Mouse (Mus musculus) heart, postnatal 0 days (tissue): ENCODE measurements around the gene Zbtb39. TPM values are rescaled to one million over a fixed set of nuclear protein-coding genes. Genes with fewer than 3 reads are reported as not detected.

ENCODE experiments used
- ATAC-seq: fragments of 200-750 bp; cut with Nextera tagmentation; 2 replicates; pipeline ENCODE4 v1.8.0; 2017; ENCODE audit warnings: low read depth, moderate number of reproducible peaks, moderate library complexity; ENCODE audit not compliant: insufficient read depth
- DNase-seq: peaks from one replicate; pipeline ENCODE4 v3.0.0-alpha.2; 2016; ENCODE audit warnings: low spot score
- H3K27ac ChIP-seq: fragments of 300-500 bp; sonication (generic); 2 replicates; pipeline ENCODE4 v1.5.1; 2014; ENCODE audit warnings: low read depth, mild to moderate bottlenecking
- H3K27me3 ChIP-seq: fragments of 300-500 bp; sonication (generic); 2 replicates; pipeline ENCODE4 v1.6.1; 2014; ENCODE audit warnings: low read length, mixed read lengths; ENCODE audit not compliant: control insufficient read depth, insufficient read depth
- H3K36me3 ChIP-seq: fragments of 300-500 bp; sonication (generic); replicated peaks from 2 replicates; pipeline ENCODE4 v1.6.1; 2014; ENCODE audit warnings: low read length, mixed read lengths; ENCODE audit not compliant: control insufficient read depth, insufficient read depth
- H3K4me1 ChIP-seq: fragments of 300-500 bp; sonication (generic); 2 replicates; pipeline ENCODE4 v1.6.1; 2014; ENCODE audit warnings: antibody characterized with exemption; ENCODE audit not compliant: control insufficient read depth, insufficient read depth
- H3K4me2 ChIP-seq: fragments of 300-500 bp; sonication (generic); 2 replicates; pipeline ENCODE4 v1.6.1; 2014; ENCODE audit warnings: low read depth, mild to moderate bottlenecking, low read length, moderate library complexity
- H3K4me3 ChIP-seq: fragments of 300-500 bp; sonication (generic); 2 replicates; pipeline ENCODE4 v1.5.1; 2014; ENCODE audit warnings: low read depth, low read length
- H3K9ac ChIP-seq: fragments of 300-500 bp; sonication (generic); replicated peaks from 2 replicates; pipeline ENCODE4 v1.6.1; 2014; ENCODE audit warnings: low read depth, low read length, mixed read lengths
- H3K9me3 ChIP-seq: fragments of 300-500 bp; sonication (generic); replicated peaks from 2 replicates; pipeline ENCODE4 v1.6.1; 2016; ENCODE audit warnings: low read length; ENCODE audit not compliant: control insufficient read depth
- CTCF ChIP-seq: IDR thresholded peaks from 2 replicates; pipeline ENCODE4 v1.5.1; 2016; ENCODE audit warnings: antibody characterized with exemption, control low read depth, low read depth
- EP300 ChIP-seq: IDR thresholded peaks from 2 replicates; pipeline ENCODE4 v1.6.1; 2016; ENCODE audit warnings: antibody characterized with exemption, low read depth
- whole genome bisulfite sequencing: fragments of 180-500 bp; shearing (Covaris S2); extraction: QIAGEN DNeasy Blood & Tissue Kit; methylation state at CpG from one replicate; pipeline ENCODE4 v1.1.7; 2014; 5-methylcytosine and 5-hydroxymethylcytosine counted together
- polyA plus RNA-seq: library from polyadenylated mRNA; unstranded; fragments of >200 nt; fragmentation: Nextera tagmentation; extraction: Ambion mirVana; gene quantifications from 2 replicates; pipeline ENCODE4 v1.2.1, GENCODE M21; 2015
- total RNA-seq: library from RNA; depleted of rRNA; stranded (reverse); fragments of >200 nt; gene quantifications from 2 replicates; pipeline ENCODE4 v1.2.3, GENCODE M21; 2014; ENCODE audit warnings: low replicate concordance

The Zbtb39 gene
- total and polyA plus RNA-seq, 2 experiments from 2014 or later: 0.94 to 5.8 TPM

DNA sequence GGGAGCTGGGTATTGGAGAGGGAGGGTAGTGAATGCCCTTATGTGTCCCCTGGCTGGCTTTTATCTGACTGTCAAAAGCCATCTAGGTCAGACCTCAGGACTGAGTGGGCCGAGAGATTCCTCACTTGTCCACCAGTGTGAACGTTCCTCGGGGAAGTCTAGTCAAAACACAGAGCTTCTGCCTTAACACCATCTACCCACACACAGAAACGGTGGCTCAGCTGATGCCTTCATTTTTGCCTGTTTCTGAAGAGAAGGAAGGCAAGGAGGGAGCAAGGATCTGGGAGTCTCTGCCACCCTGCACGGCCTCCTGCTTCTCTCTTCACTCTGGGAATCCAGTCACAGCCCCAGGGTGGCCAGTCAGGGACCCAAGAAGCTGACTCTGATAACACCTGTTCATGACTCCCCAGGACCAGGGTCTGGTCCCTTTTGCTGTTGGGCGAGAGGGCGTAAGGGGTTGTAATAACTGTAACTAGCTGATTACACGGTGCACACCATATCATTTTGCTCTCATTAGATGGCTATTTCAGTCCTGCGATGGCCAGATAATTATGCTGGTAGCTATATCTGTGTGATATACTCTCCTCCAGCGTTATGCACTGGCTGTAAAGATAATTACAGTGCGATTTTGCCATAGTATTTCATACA lies 8.9 kb upstream of the Zbtb39 start:
- TF ChIP-seq EP300: no peak
- TF ChIP-seq CTCF: no peak
- no peaks in the 10 kb centered on the region for H3K36me3 ChIP-seq
- H3K9ac ChIP-seq: no peak overlapping the region
- ATAC-seq (no peak), DNase-seq (no peak)
- H3K9me3 ChIP-seq: no peaks in the 10 kb centered on the region
- H3K27me3 ChIP-seq: 0 out of 2 replicates have a peak, but pooled peaks cover 13% of the 10 kb centered on the region
- H3K27ac ChIP-seq: no peak overlapping the region
- WGBS: 50% methylated on average over 11 of the region's 11 CpGs
- H3K4me1 ChIP-seq: no peaks in the 10 kb centered on the region
- no peak overlapping the region for H3K4me3 ChIP-seq
- no peak overlapping the region for H3K4me2 ChIP-seq

DNA sequence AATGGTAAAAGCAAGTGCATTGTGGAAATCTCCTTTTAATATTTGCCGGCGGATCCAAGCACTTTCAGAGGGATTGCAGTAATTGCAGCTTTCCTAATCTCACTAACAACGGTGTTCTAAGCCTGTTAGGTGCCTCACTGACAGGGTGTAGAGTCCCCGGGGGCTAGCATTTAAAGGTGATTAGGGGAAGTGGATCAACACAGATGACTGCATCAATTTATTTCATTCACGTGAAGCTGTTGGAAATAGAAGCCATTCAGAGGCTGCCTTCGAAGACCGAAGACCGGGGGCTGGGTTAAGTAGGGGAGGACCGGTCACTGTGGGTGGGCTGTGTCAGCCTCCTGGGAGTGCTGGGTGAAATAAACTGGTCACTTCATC lies 8.4 kb upstream of the Zbtb39 start:
- Histone ChIP-seq H3K4me1 (no peaks in the 10 kb centered on the region), H3K4me2 (no peak overlapping the region), H3K27me3 (0 out of 2 replicates have a peak, but pooled peaks cover 13% of the 10 kb centered on the region), H3K36me3 (no peaks in the 10 kb centered on the region), H3K27ac (no peak overlapping the region), H3K4me3 (no peak overlapping the region), H3K9me3 (no peaks in the 10 kb centered on the region), H3K9ac (no peak overlapping the region)
- WGBS: 52% methylated on average over 9 of the region's 9 CpGs
- ATAC-seq: no peak
- no peak for TF ChIP-seq EP300
- no peak for TF ChIP-seq CTCF
- DNase-seq: no peak

DNA sequence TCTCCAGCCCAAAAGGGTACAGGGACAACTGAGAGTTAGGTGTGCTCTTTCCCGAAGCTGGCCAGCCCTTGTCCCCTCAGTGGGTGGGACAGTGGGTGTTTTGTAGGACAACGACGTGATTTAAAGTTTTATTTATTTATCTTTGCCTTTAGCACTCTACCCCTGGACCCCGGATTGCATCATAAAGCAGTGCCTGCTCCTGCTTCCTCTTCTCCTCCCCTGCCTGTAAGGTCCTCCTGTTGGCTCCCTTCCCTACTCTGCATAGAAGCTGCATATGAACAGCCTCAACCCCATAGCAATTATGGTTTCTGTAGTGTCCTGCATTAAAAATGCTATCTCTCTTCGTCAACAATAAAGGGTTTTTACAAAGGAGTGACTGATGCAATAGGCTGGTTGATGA lies 7.9 kb upstream of the Zbtb39 start:
- ATAC-seq (no peak), DNase-seq (no peak)
- Histone ChIP-seq H3K4me3 (no peak overlapping the region), H3K9me3 (no peaks in the 10 kb centered on the region), H3K27ac (no peak overlapping the region), H3K9ac (no peak overlapping the region), H3K36me3 (no peaks in the 10 kb centered on the region), H3K4me2 (no peak overlapping the region), H3K27me3 (0 out of 2 replicates have a peak, but pooled peaks cover 12% of the 10 kb centered on the region), H3K4me1 (no peaks in the 10 kb centered on the region)
- TF ChIP-seq CTCF (no peak), EP300 (no peak)
- 34% methylated on average over 5 of the region's 5 CpGs for WGBS

DNA sequence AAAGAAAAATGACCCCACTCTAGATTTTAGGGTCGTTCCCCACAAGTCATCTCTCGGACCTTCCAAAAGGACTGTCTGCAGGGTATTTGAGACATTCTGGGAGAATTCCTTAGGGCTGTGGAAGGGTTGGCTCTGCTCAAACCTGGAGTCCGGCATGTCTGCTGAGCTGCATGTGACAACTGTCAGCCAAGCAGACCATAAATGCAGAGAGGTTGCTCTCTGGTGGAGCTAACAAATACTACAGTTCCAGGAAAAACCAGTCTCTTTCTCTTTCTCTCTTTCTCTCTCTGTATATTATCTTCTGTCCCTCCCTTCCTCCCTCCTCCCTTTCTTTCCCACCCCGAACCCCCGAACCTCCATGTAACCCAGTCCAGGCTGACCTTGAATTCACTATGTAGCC lies 4.9 kb upstream of the Zbtb39 start:
- DNase-seq: peak; percentile 48

DNA sequence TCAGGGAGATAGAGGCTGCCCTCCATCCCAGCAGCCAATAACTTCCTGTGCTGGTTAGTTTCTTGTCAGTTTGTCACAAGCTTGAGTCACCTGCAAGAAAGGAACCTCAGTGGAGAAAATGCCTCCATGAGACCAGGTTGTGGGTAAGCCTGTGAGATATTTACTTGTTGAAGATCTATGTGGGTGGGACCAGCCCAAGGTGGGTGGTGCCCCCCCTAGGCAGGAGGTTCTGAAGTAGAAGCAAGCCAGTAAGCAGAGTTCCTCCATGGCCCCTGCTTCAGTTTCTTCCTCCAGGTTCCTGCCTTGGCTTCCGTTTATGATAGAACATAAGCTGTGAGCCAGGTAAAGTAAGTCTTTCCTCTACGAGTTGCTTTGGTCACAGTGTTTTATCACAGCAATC lies 3.1 kb upstream of the Zbtb39 start:
- WGBS: 69% methylated on average over 2 of the region's 2 CpGs
- no peak overlapping the region for H3K27ac ChIP-seq
- no peak for ATAC-seq

More for the DNA sequence above, 4.9 kb upstream of the Zbtb39 start:
- no peaks in the 10 kb centered on the region for H3K4me1 ChIP-seq
- H3K36me3 ChIP-seq: no peaks in the 10 kb centered on the region
- H3K4me3 ChIP-seq: no peak overlapping the region
- ATAC-seq: no peak; the same call in 1 of the 2 replicates
- no peak overlapping the region for H3K9ac ChIP-seq
- no peak overlapping the region for H3K4me2 ChIP-seq
- no peaks in the 10 kb centered on the region for H3K27me3 ChIP-seq
- no peak overlapping the region for H3K27ac ChIP-seq
- H3K9me3 ChIP-seq: no peaks in the 10 kb centered on the region
- WGBS: 25% methylated on average over 5 of the region's 5 CpGs
- TF ChIP-seq CTCF (peak; percentile 73), EP300 (no peak)

DNA sequence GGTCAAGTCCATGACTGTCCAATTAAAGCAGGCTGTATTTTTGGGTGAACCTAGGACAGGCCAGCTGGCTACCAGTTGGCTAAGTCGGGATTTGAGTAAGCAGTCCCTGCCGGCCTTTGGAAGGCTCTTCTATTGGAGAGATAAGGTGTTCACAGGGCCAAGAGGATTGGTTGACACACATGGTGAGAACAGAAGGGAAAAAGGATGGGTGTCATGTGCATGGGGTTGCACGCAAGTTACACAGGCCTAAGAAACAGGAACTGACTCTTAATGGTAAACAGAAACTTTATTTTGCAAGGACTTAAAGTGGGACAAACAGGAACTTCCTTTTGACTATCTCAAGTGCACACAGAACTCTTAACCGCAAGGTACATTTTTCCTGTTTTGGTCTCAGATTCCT lies 2.4 kb upstream of the Zbtb39 start:
- peaks cover 7% of the 10 kb centered on the region; the same call in 1 of the 2 replicates for H3K36me3 ChIP-seq
- H3K4me3 ChIP-seq: no peak overlapping the region
- H3K4me2 ChIP-seq: no peak overlapping the region
- H3K9ac ChIP-seq: no peak overlapping the region
- H3K27me3 ChIP-seq: no peaks in the 10 kb centered on the region
- H3K9me3 ChIP-seq: no peaks in the 10 kb centered on the region
- DNase-seq (no peak), ATAC-seq (no peak)
- no peak overlapping the region for H3K27ac ChIP-seq
- TF ChIP-seq EP300 (no peak), CTCF (no peak)
- peaks cover 9% of the 10 kb centered on the region for H3K4me1 ChIP-seq
- 41% methylated on average over 4 of the region's 4 CpGs for WGBS

More for the DNA sequence above, 3.1 kb upstream of the Zbtb39 start:
- no peak for TF ChIP-seq EP300
- TF ChIP-seq CTCF: no peak
- Histone ChIP-seq H3K4me3 (no peak overlapping the region), H3K9me3 (no peaks in the 10 kb centered on the region), H3K36me3 (peaks cover under 1% of the 10 kb centered on the region; the same call in 1 of the 2 replicates), H3K4me2 (no peak overlapping the region), H3K27me3 (no peaks in the 10 kb centered on the region), H3K9ac (no peak overlapping the region), H3K4me1 (peaks cover 9% of the 10 kb centered on the region)
- DNase-seq: no peak
